Mouse (Mus musculus): ENCODE measurements around the gene Cdh24. TPM values are rescaled to one million over a fixed set of nuclear protein-coding genes. Genes with fewer than 3 reads are reported as not detected.

The Cdh24 gene
- polyA plus RNA-seq, 1 experiment from 2014 or later: 15.5 TPM

- no peaks in the 10 kb centered on the region for H3K9me3 ChIP-seq
- H3K27me3 ChIP-seq (replicated peaks): no peaks in the 10 kb centered on the region
- no peaks in the 10 kb centered on the region for H3K4me1 ChIP-seq
- ATAC-seq (replicated peaks): no peak
- no peak overlapping the region for H3K27ac ChIP-seq
- H3K4me2 ChIP-seq: no peak overlapping the region
- no peak overlapping the region for H3K4me3 ChIP-seq
- H3K9ac ChIP-seq: no peak overlapping the region
- WGBS: 95% methylated on average over 2 of the region's 2 CpGs
- H3K36me3 ChIP-seq (replicated peaks): peaks cover 85% of the 10 kb centered on the region
Observed at GRCm38 (mm10) chr14:54660009-54660408, 18.8 kb upstream of the Cdh24 start.

GRCm38 (mm10) chr14:54653496-54653895 is 12.3 kb upstream of the Cdh24 start:
- Histone ChIP-seq H3K36me3 (replicated peaks) (peaks cover 31% of the 10 kb centered on the region; the same call in 1 of the 2 replicates), H3K4me1 (peaks cover 47% of the 10 kb centered on the region), H3K27ac (peak overlapping the region; percentile 87), H3K4me2 (peak overlapping the region; percentile 88), H3K9ac (peak overlapping the region; percentile 76), H3K27me3 (replicated peaks) (no peaks in the 10 kb centered on the region), H3K9me3 (no peaks in the 10 kb centered on the region), H3K4me3 (peak overlapping the region; percentile 66)
- peak; percentile 89 for ATAC-seq (replicated peaks)
- WGBS: 0% methylated on average over 12 of the region's 12 CpGs

GRCm38 (mm10) chr14:54652787-54653186 is 11.6 kb upstream of the Cdh24 start:
- Histone ChIP-seq H3K27ac (peak overlapping the region; percentile 87), H3K27me3 (replicated peaks) (no peaks in the 10 kb centered on the region), H3K4me1 (peaks cover 53% of the 10 kb centered on the region), H3K36me3 (replicated peaks) (peaks cover 26% of the 10 kb centered on the region; the same call in 1 of the 2 replicates), H3K4me3 (peak overlapping the region; percentile 66), H3K9ac (peak overlapping the region; percentile 76), H3K9me3 (no peaks in the 10 kb centered on the region), H3K4me2 (peak overlapping the region; percentile 88)
- ATAC-seq (replicated peaks): no peak
- WGBS: 1% methylated on average over 7 of the region's 7 CpGs

GRCm38 (mm10) chr14:54651556-54651955 is 10.4 kb upstream of the Cdh24 start:
- H3K4me1 ChIP-seq: peaks cover 53% of the 10 kb centered on the region
- peak overlapping the region; percentile 87 for H3K27ac ChIP-seq
- peak; percentile 19 for ATAC-seq (replicated peaks)
- peaks cover 27% of the 10 kb centered on the region for H3K36me3 ChIP-seq (replicated peaks)
- no peak overlapping the region for H3K4me3 ChIP-seq
- 67% methylated on average over 4 of the region's 4 CpGs for whole genome bisulfite sequencing
- H3K9ac ChIP-seq: no peak overlapping the region
- H3K27me3 ChIP-seq (replicated peaks): no peaks in the 10 kb centered on the region
- no peaks in the 10 kb centered on the region for H3K9me3 ChIP-seq
- peak overlapping the region; percentile 88 for H3K4me2 ChIP-seq

GRCm38 (mm10) chr14:54650621-54651454 is 9.7 kb upstream of the Cdh24 start:
- Histone ChIP-seq H3K4me2 (peak overlapping the region; percentile 88), H3K4me3 (0 out of 2 replicates have a peak overlapping the region, but pooled peaks have one; percentile 7), H3K27ac (peak overlapping the region; percentile 87), H3K36me3 (replicated peaks) (peaks cover 28% of the 10 kb centered on the region), H3K4me1 (peaks cover 53% of the 10 kb centered on the region), H3K9ac (no peak overlapping the region), H3K27me3 (replicated peaks) (no peaks in the 10 kb centered on the region), H3K9me3 (no peaks in the 10 kb centered on the region)
- ATAC-seq (replicated peaks): peak; percentile 35
- WGBS: 62% methylated on average over 23 of the region's 23 CpGs

- Histone ChIP-seq H3K36me3 (replicated peaks) (peaks cover 53% of the 10 kb centered on the region), H3K27me3 (replicated peaks) (no peaks in the 10 kb centered on the region), H3K9me3 (no peaks in the 10 kb centered on the region), H3K4me1 (peaks cover 44% of the 10 kb centered on the region), H3K9ac (no peak overlapping the region), H3K4me3 (no peak overlapping the region), H3K27ac (no peak overlapping the region), H3K4me2 (no peak overlapping the region)
- 60% methylated on average over 4 of the region's 4 CpGs for WGBS
- ATAC-seq (replicated peaks): no peak
Observed at GRCm38 (mm10) chr14:54647900-54648299, 6.7 kb upstream of the Cdh24 start.

GRCm38 (mm10) chr14:54646898-54647636 is 5.9 kb upstream of the Cdh24 start:
- H3K4me1 ChIP-seq: peaks cover 39% of the 10 kb centered on the region
- no peak overlapping the region for H3K4me2 ChIP-seq
- no peak for ATAC-seq (replicated peaks)
- H3K9me3 ChIP-seq: no peaks in the 10 kb centered on the region
- peaks cover 61% of the 10 kb centered on the region for H3K36me3 ChIP-seq (replicated peaks)
- no peaks in the 10 kb centered on the region for H3K27me3 ChIP-seq (replicated peaks)
- no peak overlapping the region for H3K4me3 ChIP-seq
- no peak overlapping the region for H3K27ac ChIP-seq
- no peak overlapping the region for H3K9ac ChIP-seq
- 94% methylated on average over 8 of the region's 8 CpGs for WGBS

GRCm38 (mm10) chr14:54646455-54646854 is 5.3 kb upstream of the Cdh24 start:
- Histone ChIP-seq H3K27me3 (replicated peaks) (no peaks in the 10 kb centered on the region), H3K4me1 (peaks cover 37% of the 10 kb centered on the region), H3K4me2 (no peak overlapping the region), H3K9me3 (no peaks in the 10 kb centered on the region), H3K27ac (no peak overlapping the region), H3K9ac (no peak overlapping the region), H3K4me3 (no peak overlapping the region), H3K36me3 (replicated peaks) (peaks cover 61% of the 10 kb centered on the region)
- 96% methylated on average over 17 of the region's 17 CpGs for WGBS
- ATAC-seq (replicated peaks): no peak

- no peaks in the 10 kb centered on the region for H3K9me3 ChIP-seq
- peaks cover 27% of the 10 kb centered on the region for H3K4me1 ChIP-seq
- H3K27ac ChIP-seq: no peak overlapping the region
- no peak overlapping the region for H3K4me3 ChIP-seq
- H3K4me2 ChIP-seq: no peak overlapping the region
- WGBS: 96% methylated on average over 9 of the region's 9 CpGs
- H3K9ac ChIP-seq: no peak overlapping the region
- peaks cover 56% of the 10 kb centered on the region for H3K36me3 ChIP-seq (replicated peaks)
- ATAC-seq (replicated peaks): no peak
- no peaks in the 10 kb centered on the region for H3K27me3 ChIP-seq (replicated peaks)
Observed at GRCm38 (mm10) chr14:54644294-54644693, 3.1 kb upstream of the Cdh24 start.

GRCm38 (mm10) chr14:54643011-54643410 is 1.8 kb upstream of the Cdh24 start:
- 82% methylated on average over 2 of the region's 2 CpGs for WGBS
- H3K27ac ChIP-seq: 0 out of 2 replicates have a peak overlapping the region, but pooled peaks have one; percentile 26
- no peak for ATAC-seq (replicated peaks)

GRCm38 (mm10) chr14:54642224-54642944 is 1.2 kb upstream of the Cdh24 start:
- peaks cover 53% of the 10 kb centered on the region for H3K36me3 ChIP-seq (replicated peaks)
- no peaks in the 10 kb centered on the region for H3K27me3 ChIP-seq (replicated peaks)
- H3K9me3 ChIP-seq: no peaks in the 10 kb centered on the region
- H3K4me3 ChIP-seq: no peak overlapping the region
- no peak overlapping the region for H3K4me2 ChIP-seq
- peaks cover 23% of the 10 kb centered on the region for H3K4me1 ChIP-seq
- H3K9ac ChIP-seq: no peak overlapping the region
- 77% methylated on average over 25 of the region's 25 CpGs for WGBS
- peak overlapping the region; percentile 91 for H3K27ac ChIP-seq
- ATAC-seq (replicated peaks): no peak

More at GRCm38 (mm10) chr14:54643011-54643410, 1.8 kb upstream of the Cdh24 start:
- Histone ChIP-seq H3K27me3 (replicated peaks) (no peaks in the 10 kb centered on the region), H3K4me1 (peaks cover 25% of the 10 kb centered on the region), H3K36me3 (replicated peaks) (peaks cover 56% of the 10 kb centered on the region), H3K9ac (no peak overlapping the region), H3K9me3 (no peaks in the 10 kb centered on the region), H3K4me3 (no peak overlapping the region), H3K4me2 (no peak overlapping the region)

GRCm38 (mm10) chr14:54640946-54641304 is 239 bp downstream of the Cdh24 start, which contains the start of gene Gm17606:
Gm17606 (plus strand) TSS chr14:54640952.
- Histone ChIP-seq H3K4me2 (peak within 1 kb of the TSS; percentile 92), H3K4me1 (peaks cover 23% of the 10 kb centered on the region), H3K9me3 (no peaks in the 10 kb centered on the region), H3K9ac (peak within 1 kb of the TSS; percentile 91), H3K27ac (peak within 1 kb of the TSS; percentile 91), H3K27me3 (replicated peaks) (no peaks in the 10 kb centered on the region), H3K4me3 (peak within 1 kb of the TSS; percentile 60), H3K36me3 (replicated peaks) (peaks cover 44% of the 10 kb centered on the region)
- no peak for ATAC-seq (replicated peaks)
- under 1% methylated on average over 28 of the region's 28 CpGs for WGBS

Measured in midbrain, embryonic 15.5 days (tissue).